Mouse (Mus musculus): Measurements from ENCODE around the gene Gcnt4.

- TF ChIP-seq CTCF (IDR thresholded peaks at IDR 0.05; ENCODE audit: insufficient read depth, low read depth, low read length) (no peak), POLR2A (IDR thresholded peaks at IDR 0.05; ENCODE audit: insufficient read depth, low read depth, low read length) (no peak)
Observed at GRCm38 (mm10) chr13:96990045-96990444, 65.6 kb downstream of the Gcnt4 start.
